Mouse (Mus musculus) testis, adult 2 months (tissue): ENCODE measurements at regions not wholly inside any gene's neighbourhood (a gene's known extent, or its start where the extent isn't known, plus 50 kb on each side); places are given as distances from the start of the nearest gene placed in this dataset.

Source experiments
- CTCF ChIP-seq: fragments of 200-500 bp; IDR thresholded peaks from 2 replicates; pipeline ENCODE4 v1.5.1; 2012; ENCODE audit warnings: low read depth, mild to moderate bottlenecking, inconsistent platforms, low read length, moderate library complexity; ENCODE audit not compliant: control insufficient read depth, insufficient read depth, insufficient replicate concordance
- POLR2A ChIP-seq: fragments of 200-500 bp; IDR thresholded peaks from 2 replicates; pipeline ENCODE4 v1.6.1; 2012; ENCODE audit warnings: low read depth, mild to moderate bottlenecking, inconsistent platforms, low read length, moderate library complexity; ENCODE audit not compliant: control insufficient read depth

- TF ChIP-seq CTCF (peak; percentile 71; the same call in 1 of the 2 replicates), POLR2A (no peak)
These were observed 66.2 kb upstream of the Tmem132d start for GRCm38 (mm10) chr5:128499033-128499432.
